Mouse (Mus musculus): Measurements from ENCODE around the gene Unc45b. TPM values are rescaled to one million over a fixed set of nuclear protein-coding genes. Genes with fewer than 3 reads are reported as not detected.
A peak's percentile ranks its signal among the peaks of the same experiment; 100 is the strongest.

Gene Unc45b
- polyA plus RNA-seq, 1 experiment from 2014 or later: 10.6 TPM

DNA sequence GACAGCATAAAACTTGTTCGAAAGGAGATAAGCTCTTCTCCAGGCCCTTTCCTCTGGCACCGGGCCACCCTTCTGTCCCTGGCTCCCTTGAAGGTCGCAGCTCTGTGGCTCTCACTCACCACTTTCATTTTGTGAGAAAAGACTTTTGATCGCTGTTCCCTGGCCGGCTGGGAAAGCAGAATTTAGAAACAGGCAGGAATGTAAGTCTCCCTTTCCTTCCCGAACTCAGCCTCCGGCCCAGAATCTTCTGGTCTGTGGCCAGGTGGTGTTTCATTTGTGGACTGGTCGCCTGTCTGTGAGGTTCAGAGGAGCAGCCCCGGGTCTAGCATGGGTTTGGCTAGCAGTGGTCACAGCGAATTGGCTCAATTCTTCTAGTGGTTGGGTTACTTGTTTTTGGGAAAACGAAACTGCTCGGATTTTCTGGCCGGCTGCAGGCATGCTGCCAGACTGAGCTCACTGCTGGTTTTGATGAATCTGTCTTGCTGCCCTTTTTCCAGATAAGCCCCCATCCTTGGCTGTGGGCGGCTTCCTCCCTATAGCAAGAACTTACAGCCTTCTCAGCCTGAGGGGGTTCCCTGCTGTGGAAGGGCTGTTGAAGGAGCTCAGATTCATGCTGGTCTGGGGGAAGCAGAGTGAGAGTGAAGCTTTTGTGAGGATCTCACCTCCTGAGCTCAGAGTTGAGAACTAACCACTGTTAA lies 81.3 kb downstream of the Unc45b start, which contains the start of gene Slfn9:
Slfn9 (minus strand) TSS at position 362 of the 698 bp plus-strand sequence.
- Histone ChIP-seq H3K27me3 (ENCODE audit: control insufficient read depth, insufficient read depth, low read length) (no peaks in the 10 kb centered on the region), H3K36me3 (ENCODE audit: control insufficient read depth, insufficient read depth, low read length) (no peaks in the 10 kb centered on the region), H3K9ac (ENCODE audit: low read length) (peak within 1 kb of the TSS; percentile 70), H3K27ac (ENCODE audit: low read length) (peak within 1 kb of the TSS; percentile 26), H3K4me3 (replicated peaks; ENCODE audit: low read length) (peak within 1 kb of the TSS; percentile 53), H3K4me1 (ENCODE audit: control insufficient read depth, insufficient read depth, low read length) (peaks cover 12% of the 10 kb centered on the region), H3K9me3 (replicated peaks; ENCODE audit: control insufficient read depth, low read length) (no peaks in the 10 kb centered on the region), H3K4me2 (ENCODE audit: low read depth, low read length) (peak within 1 kb of the TSS; percentile 86)
- ATAC-seq (ENCODE audit: insufficient read depth, low FRiP score): no peak
- 4% methylated on average over 14 of the region's 14 CpGs for WGBS

Small RNA genes within 50 kb of the gene (microRNA-seq; reads per million reads assigned to microRNA genes)
- gene Mir7679: not detected

Other genes starting within 250 kb of the Unc45b start
- gene Cct6b, start 146.2 kb upstream of the Unc45b start, polyA plus RNA-seq (2015; fragmentation: Nextera tagmentation; extraction: Ambion mirVana): 0.16 and 0.23 TPM in 2 replicates
- 35.4 and 36.1 TPM in 2 replicates for gene Zfp830, start 146.2 kb upstream of the Unc45b start, polyA plus RNA-seq (2015; fragmentation: Nextera tagmentation; extraction: Ambion mirVana)
- 27.3 and 30.7 TPM in 2 replicates for gene Lig3, start 129.4 kb upstream of the Unc45b start, polyA plus RNA-seq (2015; fragmentation: Nextera tagmentation; extraction: Ambion mirVana)
- gene Rffl, start 39.3 kb upstream of the Unc45b start, polyA plus RNA-seq (2015; fragmentation: Nextera tagmentation; extraction: Ambion mirVana): 21.9 and 23.8 TPM in 2 replicates
- 12.5 and 12.8 TPM in 2 replicates for gene Rad51d, start 19.9 kb upstream of the Unc45b start, polyA plus RNA-seq (2015; fragmentation: Nextera tagmentation; extraction: Ambion mirVana)
- 0.22 TPM in 1 of 2 replicates, not detected in the other for gene Fndc8, start 18.4 kb upstream of the Unc45b start, polyA plus RNA-seq (2015; fragmentation: Nextera tagmentation; extraction: Ambion mirVana)
- gene Nle1, start 2.1 kb upstream of the Unc45b start, polyA plus RNA-seq (2015; fragmentation: Nextera tagmentation; extraction: Ambion mirVana): 28.5 and 33.8 TPM in 2 replicates
- gene Slfn5, start 40.8 kb downstream of the Unc45b start, polyA plus RNA-seq (2015; fragmentation: Nextera tagmentation; extraction: Ambion mirVana): 1.9 and 2.3 TPM in 2 replicates
- gene Slfn9, start 81.3 kb downstream of the Unc45b start, polyA plus RNA-seq (2015; fragmentation: Nextera tagmentation; extraction: Ambion mirVana): 21.2 and 21.3 TPM in 2 replicates
- 0.81 and 0.85 TPM in 2 replicates for gene Slfn8, start 110.3 kb downstream of the Unc45b start, polyA plus RNA-seq (2015; fragmentation: Nextera tagmentation; extraction: Ambion mirVana)
- gene Slfn2, start 154.6 kb downstream of the Unc45b start, polyA plus RNA-seq (2015; fragmentation: Nextera tagmentation; extraction: Ambion mirVana): 9.3 and 9.5 TPM in 2 replicates
- gene Slfn1, start 206.3 kb downstream of the Unc45b start, polyA plus RNA-seq (2015; fragmentation: Nextera tagmentation; extraction: Ambion mirVana): 1.4 and 1.5 TPM in 2 replicates

Measured in stomach, embryonic 16.5 days (tissue).